Mouse (Mus musculus) ES-Bruce4 (cell line): ENCODE data around the gene Sf3a2.

Experiments
- CTCF ChIP-seq: IDR thresholded peaks from one replicate; pipeline ENCODE4 v1.8.1; 2011; ENCODE audit warnings: low read depth, low read length
- EP300 ChIP-seq: IDR thresholded peaks from 2 replicates; pipeline ENCODE4 v1.6.1; 2011; ENCODE audit warnings: low read depth, low read length; ENCODE audit not compliant: insufficient read depth
- POLR2A ChIP-seq: IDR thresholded peaks from one replicate; pipeline ENCODE4 v1.8.1; 2011; ENCODE audit warnings: low read length; ENCODE audit not compliant: insufficient read depth

DNA sequence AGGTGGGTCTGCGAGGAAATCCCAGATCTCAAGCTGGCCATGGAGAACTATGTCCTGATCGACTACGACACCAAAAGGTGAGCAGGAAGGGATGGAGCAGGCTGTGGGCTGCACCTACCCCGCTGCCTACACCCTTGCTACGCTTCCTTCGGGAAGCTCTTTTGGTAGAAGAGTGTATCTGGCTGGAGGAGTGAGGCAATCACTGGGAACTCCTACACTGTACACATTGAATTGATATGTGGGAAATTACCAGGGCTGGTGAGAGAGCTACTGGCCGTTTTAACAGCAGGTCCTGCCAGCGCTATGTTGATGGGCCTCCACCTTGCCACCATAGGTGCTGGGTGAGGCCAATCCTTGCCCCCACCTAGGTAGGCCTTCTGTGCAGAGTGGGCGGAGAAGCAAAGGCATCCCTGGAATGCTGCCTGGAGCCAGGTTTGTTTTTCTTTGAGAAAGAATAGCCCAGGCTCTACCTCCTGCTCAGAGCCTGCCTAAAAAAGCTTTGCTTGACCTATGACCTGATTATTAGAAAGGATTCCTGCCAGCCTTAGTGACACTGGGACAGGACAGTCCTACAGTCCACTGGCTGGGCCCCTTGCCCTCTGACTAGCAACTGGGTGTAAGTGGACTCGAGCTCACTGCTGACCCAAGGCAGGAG, 31.7 kb upstream of the Sf3a2 start:
- TF ChIP-seq CTCF (no peak), POLR2A (no peak), EP300 (peak; percentile 86)
